Mouse (Mus musculus) common myeloid progenitor, adult 5-6 weeks (primary cell): Measurements from ENCODE around the gene Dmp1. TPM values are rescaled to one million over a fixed set of nuclear protein-coding genes. Genes with fewer than 3 reads are reported as not detected.

Source experiments
- ATAC-seq: replicated peaks from 2 replicates; pipeline ENCODE4 v1.8.0; 2016; ENCODE audit warnings: low read depth, mild to moderate bottlenecking, moderate TSS enrichment, inconsistent platforms; ENCODE audit not compliant: poor library complexity, severe bottlenecking
- total RNA-seq: library from RNA; stranded (forward); fragments of 200-1000, 187-1606 nt; gene quantifications from 2 replicates; pipeline ENCODE4 v1.2.3, GENCODE M21; 2017

Gene Dmp1
- total RNA-seq, 1 experiment from 2014 or later, result not detected

DNA sequence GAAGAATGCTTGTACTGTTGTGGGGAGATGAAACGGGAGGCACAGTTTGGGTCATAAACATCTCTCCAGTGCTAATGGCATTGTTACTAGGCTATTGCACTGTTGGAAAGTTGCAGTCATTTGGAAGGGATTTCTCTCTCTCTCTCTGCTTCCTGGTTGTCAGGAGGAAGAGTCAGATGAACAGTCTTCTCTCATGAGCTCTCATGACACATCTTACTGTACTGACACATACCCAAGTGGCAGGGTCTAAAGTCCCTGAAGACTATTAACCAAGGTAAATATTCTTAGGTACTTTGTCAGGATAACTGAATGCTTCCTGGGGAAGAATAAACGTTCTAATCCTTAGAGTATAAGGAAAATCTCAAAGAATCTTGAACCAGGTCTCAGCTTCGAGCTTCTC lies 54.2 kb downstream of the Dmp1 start:
- ATAC-seq, result no peak

DNA sequence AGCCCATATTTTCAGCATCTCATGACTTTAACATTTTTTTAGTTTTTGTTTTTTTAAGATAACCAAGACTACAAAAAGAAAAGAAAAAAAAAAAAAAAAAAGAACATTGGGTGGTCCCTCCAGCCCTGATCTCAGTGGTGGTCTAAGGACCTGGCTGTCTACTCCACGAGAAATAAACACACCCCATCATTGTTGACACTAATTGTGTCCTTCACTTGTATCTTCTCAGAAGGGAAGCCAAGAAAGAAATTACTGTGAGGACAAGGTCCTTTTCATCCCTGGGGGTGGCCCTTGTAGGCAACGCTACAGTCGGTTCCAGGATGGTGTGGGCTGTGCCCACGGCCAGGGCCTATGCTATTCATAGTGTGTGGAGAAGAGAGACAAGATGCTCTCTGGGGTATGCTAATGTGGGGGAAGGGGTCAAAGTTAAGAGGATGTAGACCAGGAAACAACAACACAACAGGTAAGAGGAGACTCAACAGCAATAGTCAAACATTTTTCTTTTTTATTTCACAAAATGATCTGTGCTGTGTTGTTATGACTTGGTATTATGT lies 59.6 kb downstream of the Dmp1 start:
- ATAC-seq, result no peak

DNA sequence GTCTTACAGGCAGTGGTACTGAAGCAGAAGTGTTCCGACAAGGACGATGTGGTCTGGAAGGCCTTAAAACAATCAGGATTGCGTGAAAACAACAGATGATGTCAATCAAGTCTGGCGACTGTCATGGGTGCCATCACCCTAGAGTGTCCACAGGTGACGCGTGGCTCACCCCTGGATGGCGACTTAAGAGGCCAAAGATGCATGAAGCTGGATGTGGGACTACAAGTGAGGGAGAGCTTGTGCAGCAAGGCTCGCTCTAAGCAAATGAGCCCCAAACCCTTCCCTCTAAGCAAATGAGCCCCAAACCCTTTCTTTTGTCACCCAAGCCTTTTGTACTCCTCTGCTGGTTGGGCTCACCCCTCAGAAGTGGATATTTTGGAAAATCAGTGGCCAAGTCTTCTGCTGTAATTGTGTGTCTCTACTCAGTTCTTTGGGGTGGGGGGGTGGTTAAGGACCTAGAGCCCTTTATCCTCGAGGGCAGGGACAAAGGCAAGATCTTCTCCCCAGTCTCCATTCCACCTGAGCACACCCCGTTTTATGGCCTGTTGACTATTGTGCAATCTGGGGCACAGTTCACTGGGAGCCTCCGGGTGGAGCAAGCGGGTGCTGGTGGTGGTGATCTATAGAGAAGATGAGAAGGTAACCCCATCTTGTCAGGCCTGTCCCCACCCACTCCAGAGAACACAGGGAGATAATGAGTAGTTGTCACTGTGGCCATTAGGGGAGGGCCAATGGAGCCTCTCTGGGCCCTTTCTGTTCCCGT lies 60.8 kb downstream of the Dmp1 start:
- no peak for ATAC-seq

Other genes with a start within 250 kb of the Dmp1 start
- gene Hsd17b13, start 225.2 kb upstream of the Dmp1 start, total RNA-seq, result not detected in 2 replicates
- 40.1 and 54.7 TPM in 2 replicates for gene Hsd17b11, start 180.7 kb upstream of the Dmp1 start, total RNA-seq
- 62.6 and 65.2 TPM in 2 replicates for gene Nudt9, start 156.3 kb upstream of the Dmp1 start, total RNA-seq
- gene Gm17660, start 125.0 kb upstream of the Dmp1 start, total RNA-seq, result not detected in 2 replicates
- gene Sparcl1, start 88.9 kb upstream of the Dmp1 start, total RNA-seq, result not detected in 2 replicates
- gene Dspp, start 31.9 kb upstream of the Dmp1 start, total RNA-seq, result not detected in 2 replicates
- 0.15 TPM in 1 of 2 replicates, not detected in the other for gene Ibsp, start 96.6 kb downstream of the Dmp1 start, total RNA-seq
- not detected in 2 replicates for gene Mepe, start 122.7 kb downstream of the Dmp1 start, total RNA-seq
- 0.82 and 11.7 TPM in 2 replicates for gene Spp1, start 232.5 kb downstream of the Dmp1 start, total RNA-seq